Mouse (Mus musculus) midbrain, embryonic 10.5 days (tissue): ENCODE results near the gene Cyp2d11. TPM values are rescaled to one million over a fixed set of nuclear protein-coding genes. Genes with fewer than 3 reads are reported as not detected.

Source experiments
- DNase-seq: peaks from one replicate; pipeline ENCODE4 v3.0.0-alpha.2; 2017; ENCODE audit warnings: low spot score
- H3K27ac ChIP-seq: fragments of 300-500 bp; sonication (generic); replicated peaks from 2 replicates; pipeline ENCODE4 v1.5.1; 2016; ENCODE audit warnings: mild to moderate bottlenecking
- H3K27me3 ChIP-seq: fragments of 300-500 bp; sonication (generic); 2 replicates; pipeline ENCODE4 v1.6.1; 2016; ENCODE audit warnings: low read depth, mild to moderate bottlenecking; ENCODE audit not compliant: poor library complexity, severe bottlenecking
- H3K36me3 ChIP-seq: fragments of 300-500 bp; sonication (generic); 2 replicates; pipeline ENCODE4 v1.6.1; 2016; ENCODE audit warnings: mild to moderate bottlenecking, moderate library complexity
- H3K4me1 ChIP-seq: fragments of 300-500 bp; sonication (generic); 2 replicates; pipeline ENCODE4 v1.6.1; 2016
- H3K4me3 ChIP-seq: fragments of 300-500 bp; sonication (generic); 2 replicates; pipeline ENCODE4 v1.5.1; 2016; ENCODE audit warnings: mild to moderate bottlenecking, moderate library complexity
- H3K9me3 ChIP-seq: fragments of 300-500 bp; sonication (generic); replicated peaks from 2 replicates; pipeline ENCODE4 v1.6.1; 2016; ENCODE audit warnings: mild to moderate bottlenecking
- WGBS: fragments of 180-500 bp; shearing (Covaris S2); methylation state at CpG from one replicate; pipeline ENCODE4 v1.1.7; 2016; 5-methylcytosine and 5-hydroxymethylcytosine counted together
- polyA plus RNA-seq: library from polyadenylated mRNA; unstranded; fragments of >200 nt; fragmentation: Nextera tagmentation; extraction: Ambion mirVana; gene quantifications from 2 replicates; pipeline ENCODE4 v1.2.1, GENCODE M21; 2016

Gene Cyp2d11
- polyA plus RNA-seq, 1 experiment from 2014 or later, result not detected

DNA sequence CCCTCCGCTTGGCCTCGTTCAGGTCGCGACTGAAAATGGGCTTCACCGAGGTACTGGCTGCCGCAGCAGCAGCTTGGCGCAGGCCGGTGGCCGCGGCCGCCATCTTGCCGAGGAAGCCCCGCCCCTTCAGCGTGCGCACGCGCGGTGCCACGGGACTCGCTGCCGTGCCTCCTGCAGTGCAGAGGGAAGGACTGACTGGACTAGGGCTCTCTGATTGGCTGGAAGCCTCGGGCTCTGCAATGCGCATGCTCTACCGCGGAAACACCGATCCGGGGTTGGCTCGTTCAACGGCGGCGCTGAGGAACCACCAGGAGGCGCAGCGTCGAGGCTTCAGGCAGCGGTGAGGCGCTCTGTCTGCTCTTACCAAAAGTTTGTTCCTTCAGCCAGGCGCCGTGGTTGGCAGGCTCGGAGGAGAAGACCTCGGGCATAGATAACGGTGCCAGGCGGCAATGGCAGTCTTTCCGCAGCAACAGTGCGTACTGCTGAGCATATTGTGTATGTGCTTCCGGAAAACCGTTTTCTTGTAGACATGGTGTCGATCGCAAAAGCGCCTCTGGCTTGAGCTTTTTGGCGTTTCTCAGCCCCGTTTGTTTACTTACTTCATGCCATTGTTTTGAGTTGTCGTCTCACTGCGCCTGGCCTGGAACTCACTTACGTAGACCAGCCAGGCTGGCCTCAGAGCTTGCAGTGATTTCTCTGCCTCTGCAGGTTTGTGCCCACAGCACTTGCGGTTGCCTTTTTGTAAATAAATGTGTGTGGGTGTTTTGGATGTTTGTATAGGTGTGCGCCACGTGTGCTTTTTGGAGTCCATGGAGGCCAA, 39.5 kb downstream of the Cyp2d11 start, which contains the start of gene Ndufa6:
TSS of gene Ndufa6 (minus strand) at position 197 of the 820 bp plus-strand sequence.
- no peaks in the 10 kb centered on the region for H3K27me3 ChIP-seq
- H3K9me3 ChIP-seq, result no peaks in the 10 kb centered on the region
- DNase-seq, result peak; percentile 99
- WGBS, result 2% methylated on average over 57 of the region's 57 CpGs
- peak within 1 kb of the TSS; percentile 97 for H3K27ac ChIP-seq
- H3K36me3 ChIP-seq, result peaks cover 19% of the 10 kb centered on the region
- H3K4me3 ChIP-seq, result peak within 1 kb of the TSS; percentile 98
- H3K4me1 ChIP-seq, result peaks cover 30% of the 10 kb centered on the region

DNA sequence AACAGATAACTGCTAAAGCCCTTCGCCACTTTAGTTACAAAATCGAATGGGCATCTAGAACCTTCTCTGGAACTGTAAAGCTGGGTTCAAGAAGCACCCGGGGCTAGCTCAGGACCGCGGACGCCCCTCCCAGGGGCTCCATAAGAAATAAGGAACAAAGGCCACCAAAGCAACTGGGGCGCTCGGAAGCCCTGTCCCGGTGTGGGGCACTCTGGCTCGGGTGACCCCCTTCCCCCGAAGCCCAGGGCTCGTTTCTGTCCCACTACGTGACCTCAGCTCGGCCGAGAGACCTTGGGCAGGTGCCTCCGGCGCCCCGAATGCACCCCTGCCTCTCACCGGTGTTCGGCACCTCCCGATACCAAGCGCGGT, 40.1 kb downstream of the Cyp2d11 start:
- Histone ChIP-seq H3K4me3 (peak overlapping the region; percentile 98), H3K4me1 (peaks cover 27% of the 10 kb centered on the region), H3K36me3 (peaks cover 25% of the 10 kb centered on the region), H3K9me3 (no peaks in the 10 kb centered on the region), H3K27me3 (no peaks in the 10 kb centered on the region), H3K27ac (peak overlapping the region; percentile 97)
- under 1% methylated on average over 23 of the region's 23 CpGs for WGBS
- DNase-seq, result no peak

GRCm38 (mm10) chr15:82353078-82353744, 40.6 kb downstream of the Cyp2d11 start:
- H3K27ac ChIP-seq, result peak overlapping the region; percentile 97
- DNase-seq, result peak; percentile 27
- no peaks in the 10 kb centered on the region for H3K27me3 ChIP-seq
- peak overlapping the region; percentile 98 for H3K4me3 ChIP-seq
- 37% methylated on average over 14 of the region's 14 CpGs for WGBS
- H3K36me3 ChIP-seq, result peaks cover 30% of the 10 kb centered on the region
- H3K9me3 ChIP-seq, result no peaks in the 10 kb centered on the region
- peaks cover 26% of the 10 kb centered on the region for H3K4me1 ChIP-seq

DNA sequence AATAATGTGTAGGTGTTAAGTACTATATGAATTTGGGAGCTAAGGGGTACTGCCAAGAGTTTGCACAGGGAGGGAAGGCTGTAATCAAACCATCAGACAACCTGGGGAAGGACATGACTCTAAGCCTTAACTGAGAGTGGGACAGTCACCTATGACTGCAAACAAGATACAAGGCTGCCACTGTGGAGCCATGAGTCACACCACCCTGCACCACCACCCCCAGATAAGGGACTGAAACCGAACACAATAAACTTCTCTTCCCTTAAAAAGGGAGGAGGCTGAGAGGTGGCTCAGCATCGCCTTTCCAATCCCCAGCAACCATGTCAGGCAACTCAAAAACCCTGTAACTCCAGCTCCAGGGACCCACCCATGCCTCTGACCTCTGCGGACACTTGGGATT, 42.3 kb downstream of the Cyp2d11 start:
- Histone ChIP-seq H3K4me3 (no peak overlapping the region), H3K9me3 (no peaks in the 10 kb centered on the region), H3K27ac (no peak overlapping the region), H3K27me3 (no peaks in the 10 kb centered on the region), H3K36me3 (peaks cover 40% of the 10 kb centered on the region), H3K4me1 (peaks cover 41% of the 10 kb centered on the region)
- no peak for DNase-seq
- 87% methylated on average over 3 of the region's 3 CpGs for WGBS

GRCm38 (mm10) chr15:82350349-82350748, 43.5 kb downstream of the Cyp2d11 start:
- H3K36me3 ChIP-seq, result peaks cover 40% of the 10 kb centered on the region
- no peaks in the 10 kb centered on the region for H3K27me3 ChIP-seq
- no peaks in the 10 kb centered on the region for H3K9me3 ChIP-seq
- H3K27ac ChIP-seq, result no peak overlapping the region
- no peak for DNase-seq
- 89% methylated on average over 4 of the region's 4 CpGs for WGBS
- no peak overlapping the region for H3K4me3 ChIP-seq
- peaks cover 43% of the 10 kb centered on the region for H3K4me1 ChIP-seq

DNA sequence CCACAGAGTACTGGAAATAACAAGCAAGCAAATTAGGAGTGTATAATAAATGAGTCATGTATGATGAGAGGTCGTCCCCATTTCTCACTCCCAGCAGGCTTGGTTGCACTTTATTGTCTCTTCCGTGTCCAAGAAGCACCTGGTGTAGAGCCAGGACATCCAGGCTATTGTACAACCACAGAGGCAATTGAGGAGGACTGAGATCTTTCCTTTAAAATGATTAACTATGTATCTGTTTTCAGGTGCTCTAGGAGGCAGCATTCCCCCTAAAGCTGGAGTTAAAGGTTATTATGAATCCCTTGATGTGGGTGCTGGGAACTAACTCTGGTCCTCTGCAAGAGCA, 44.9 kb downstream of the Cyp2d11 start:
- 93% methylated on average over 2 of the region's 2 CpGs for WGBS

GRCm38 (mm10) chr15:82348258-82348998, 45.4 kb downstream of the Cyp2d11 start:
- Histone ChIP-seq H3K36me3 (peaks cover 40% of the 10 kb centered on the region), H3K4me1 (peaks cover 44% of the 10 kb centered on the region), H3K4me3 (no peak overlapping the region), H3K9me3 (no peaks in the 10 kb centered on the region), H3K27ac (no peak overlapping the region), H3K27me3 (no peaks in the 10 kb centered on the region)
- WGBS, result 93% methylated on average over 8 of the region's 8 CpGs
- DNase-seq, result no peak

More for the DNA sequence above, 44.9 kb downstream of the Cyp2d11 start:
- Histone ChIP-seq H3K9me3 (no peaks in the 10 kb centered on the region), H3K27me3 (no peaks in the 10 kb centered on the region), H3K27ac (no peak overlapping the region), H3K36me3 (peaks cover 40% of the 10 kb centered on the region), H3K4me1 (peaks cover 45% of the 10 kb centered on the region), H3K4me3 (no peak overlapping the region)
- DNase-seq, result no peak

GRCm38 (mm10) chr15:82347852-82348251, 46.0 kb downstream of the Cyp2d11 start:
- peaks cover 38% of the 10 kb centered on the region for H3K4me1 ChIP-seq

DNA sequence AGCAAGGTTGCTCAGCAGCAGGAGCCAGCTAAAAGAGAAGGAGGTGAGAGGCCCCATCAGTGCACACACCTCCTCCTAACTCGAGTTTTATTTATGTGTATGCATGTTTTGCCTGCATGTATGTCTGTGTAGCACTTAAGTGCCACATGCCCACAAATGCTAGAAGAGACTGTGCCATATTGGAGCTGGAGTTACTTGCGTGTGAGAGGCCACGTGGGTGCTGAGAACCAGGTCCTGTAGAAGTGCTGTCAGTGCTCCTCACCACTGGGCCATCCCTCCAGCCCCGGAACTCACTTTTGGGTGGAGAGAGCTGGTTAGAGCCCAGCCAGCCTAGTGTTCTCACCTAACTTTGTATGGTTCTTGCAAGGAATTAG, 46.5 kb downstream of the Cyp2d11 start:
- H3K4me3 ChIP-seq, result peak overlapping the region; percentile 80
- WGBS, result 86% methylated on average over 4 of the region's 4 CpGs
- no peak for DNase-seq

More at GRCm38 (mm10) chr15:82347852-82348251, 46.0 kb downstream of the Cyp2d11 start:
- DNase-seq, result no peak
- H3K4me3 ChIP-seq, result no peak overlapping the region
- no peaks in the 10 kb centered on the region for H3K9me3 ChIP-seq
- no peak overlapping the region for H3K27ac ChIP-seq
- H3K36me3 ChIP-seq, result peaks cover 40% of the 10 kb centered on the region
- 91% methylated on average over 12 of the region's 12 CpGs for WGBS
- no peaks in the 10 kb centered on the region for H3K27me3 ChIP-seq

GRCm38 (mm10) chr15:82346580-82347302, 47.1 kb downstream of the Cyp2d11 start:
- peaks cover 40% of the 10 kb centered on the region for H3K36me3 ChIP-seq
- H3K4me3 ChIP-seq, result peak overlapping the region; percentile 80
- no peak for DNase-seq
- H3K4me1 ChIP-seq, result peaks cover 28% of the 10 kb centered on the region
- peaks cover 7% of the 10 kb centered on the region; the same call in 1 of the 2 replicates for H3K27me3 ChIP-seq
- 68% methylated on average over 14 of the region's 14 CpGs for WGBS
- no peaks in the 10 kb centered on the region for H3K9me3 ChIP-seq
- H3K27ac ChIP-seq, result peak overlapping the region; percentile 95

More for the DNA sequence above, 46.5 kb downstream of the Cyp2d11 start:
- Histone ChIP-seq H3K36me3 (peaks cover 40% of the 10 kb centered on the region), H3K4me1 (peaks cover 32% of the 10 kb centered on the region), H3K27me3 (0 out of 2 replicates have a peak, but pooled peaks cover 1% of the 10 kb centered on the region), H3K27ac (no peak overlapping the region), H3K9me3 (no peaks in the 10 kb centered on the region)

- peak overlapping the region; percentile 80 for H3K4me3 ChIP-seq
- H3K36me3 ChIP-seq, result peaks cover 38% of the 10 kb centered on the region
- peak overlapping the region; percentile 95 for H3K27ac ChIP-seq
- no peaks in the 10 kb centered on the region for H3K9me3 ChIP-seq
- peaks cover 15% of the 10 kb centered on the region for H3K27me3 ChIP-seq
- under 1% methylated on average over 51 of the region's 51 CpGs for WGBS
- peak; percentile 98 for DNase-seq
- H3K4me1 ChIP-seq, result peaks cover 34% of the 10 kb centered on the region
Observed at GRCm38 (mm10) chr15:82345820-82346470, 47.9 kb downstream of the Cyp2d11 start.
